Mouse (Mus musculus): ENCODE results near the gene Canx.
"Not testable (repeated sequence)": the region's sequence is repeated elsewhere in the genome, so short reads cannot be mapped to it uniquely, and the experiment has no call there.

Gene Canx

DNA sequence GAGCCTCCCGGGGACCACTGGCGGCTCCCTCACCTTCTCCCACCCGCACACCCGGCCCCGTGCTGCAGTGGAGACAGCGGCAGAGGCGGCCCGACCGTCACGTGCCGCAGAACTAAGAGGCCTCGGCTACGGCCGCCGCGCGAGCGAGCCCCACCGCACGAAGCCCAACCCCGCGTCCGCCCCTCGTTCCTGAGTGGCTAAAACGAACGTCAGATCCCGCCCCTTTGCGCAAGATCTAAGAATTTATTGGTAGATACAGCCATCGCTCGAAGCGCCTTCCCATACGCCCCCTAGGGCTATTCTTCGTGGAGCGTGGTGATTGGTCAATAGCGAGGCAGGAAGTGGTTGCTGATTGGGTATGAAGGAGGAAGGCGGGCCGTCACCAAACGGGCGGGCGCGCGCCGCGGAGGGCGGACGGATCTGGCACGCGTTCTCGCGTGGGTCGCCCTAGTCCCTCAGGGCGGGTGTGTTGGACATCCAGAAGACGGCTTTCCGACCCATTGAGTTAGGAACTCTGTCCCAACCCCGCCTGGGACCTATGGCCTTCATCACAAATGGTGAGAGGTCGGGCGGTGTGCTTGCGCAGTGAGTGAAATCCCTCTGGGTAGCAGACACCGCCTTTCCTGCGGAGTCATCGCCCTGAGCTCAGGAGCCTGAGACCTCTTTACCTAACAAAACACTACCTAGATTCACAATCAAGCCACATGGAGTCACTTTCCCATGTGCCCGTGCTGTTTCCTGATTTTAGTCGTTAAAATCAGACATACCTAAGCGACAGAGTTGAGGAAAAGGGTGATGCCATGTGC is at the start of gene Canx:
Gene Canx (minus strand): TSS at position 178 of the 806 bp plus-strand sequence.
- in situ Hi-C loops (cut with MboI; ENCODE audit: low sequenced_read_pairs) = no loop called here

DNA sequence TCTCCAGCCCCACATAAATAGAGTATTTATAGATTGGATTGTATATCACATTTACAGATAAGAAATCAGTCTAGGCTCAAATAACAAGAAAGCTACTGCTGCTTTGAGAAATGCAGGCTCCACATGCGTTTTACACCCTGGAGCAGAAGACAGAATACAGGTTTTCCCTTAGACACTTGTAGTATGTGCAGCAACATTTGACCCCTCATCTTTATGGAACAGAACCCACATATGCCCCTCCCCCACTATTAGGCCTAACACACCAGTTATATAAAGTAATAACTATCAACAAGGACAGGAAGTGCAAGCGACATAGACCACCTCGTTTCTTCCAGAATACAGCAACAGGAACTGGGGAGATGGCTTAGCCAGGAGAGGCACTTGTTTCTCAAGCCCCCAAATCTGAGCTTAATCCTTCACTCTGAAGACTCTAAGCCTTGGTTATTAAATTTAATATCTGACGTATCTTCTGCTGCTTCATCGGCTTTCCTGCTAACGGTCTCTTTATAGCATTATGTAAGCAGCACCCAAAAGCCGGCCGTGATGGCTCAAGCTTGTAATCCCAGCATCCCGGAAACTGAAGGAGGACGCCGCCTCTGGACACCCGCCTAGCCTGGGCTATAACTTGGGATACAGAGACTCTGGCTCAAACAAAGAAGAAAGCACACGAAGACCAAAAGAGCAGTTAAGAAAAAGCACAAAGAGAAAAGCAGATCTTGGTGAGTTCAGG is 49.0 kb upstream of the Canx start:
- in situ Hi-C loops (cut with MboI; ENCODE audit: low sequenced_read_pairs) = no loop called here

DNA sequence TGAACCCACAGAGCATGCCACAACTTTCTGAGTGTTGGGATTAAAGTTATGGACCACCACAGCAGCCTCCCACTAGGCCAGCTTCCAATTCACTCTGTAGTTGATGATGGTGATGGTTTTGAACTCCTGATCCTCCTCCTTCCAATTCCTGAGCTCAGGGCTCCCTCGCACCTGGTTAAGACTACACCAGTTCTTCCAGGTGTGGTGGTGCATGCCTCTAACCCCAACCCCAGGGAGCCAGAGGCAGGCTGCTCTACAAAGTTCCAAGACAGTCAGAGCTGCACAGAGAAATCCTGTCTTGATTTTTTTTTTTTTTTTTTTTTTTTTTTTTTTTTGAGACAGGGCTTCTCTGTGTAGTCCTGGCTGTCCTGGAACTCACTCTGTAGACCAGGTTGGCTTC is 48.1 kb upstream of the Canx start:
- in situ Hi-C loops (cut with MboI; ENCODE audit: low sequenced_read_pairs) = no loop called here

DNA sequence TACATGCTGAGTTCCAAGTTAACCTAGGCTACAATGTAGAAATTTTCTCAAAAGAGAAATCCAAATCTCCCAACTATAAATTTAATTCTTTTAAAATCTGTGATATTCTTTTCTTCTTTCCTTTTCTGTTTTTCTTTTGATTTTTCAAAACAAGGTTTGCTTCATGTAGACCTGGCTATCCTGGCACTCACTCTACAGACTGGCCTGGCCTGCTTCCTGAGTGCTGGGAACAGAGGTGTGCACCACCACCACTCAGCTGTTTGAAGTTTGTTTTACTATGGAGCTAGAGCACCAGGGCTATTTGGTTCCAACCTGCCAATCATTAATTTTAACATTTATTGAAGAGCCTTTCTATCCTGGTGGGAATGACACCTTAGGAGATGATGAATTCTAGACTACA is 47.6 kb upstream of the Canx start:
- in situ Hi-C loops (cut with MboI; ENCODE audit: low sequenced_read_pairs) = no loop called here

DNA sequence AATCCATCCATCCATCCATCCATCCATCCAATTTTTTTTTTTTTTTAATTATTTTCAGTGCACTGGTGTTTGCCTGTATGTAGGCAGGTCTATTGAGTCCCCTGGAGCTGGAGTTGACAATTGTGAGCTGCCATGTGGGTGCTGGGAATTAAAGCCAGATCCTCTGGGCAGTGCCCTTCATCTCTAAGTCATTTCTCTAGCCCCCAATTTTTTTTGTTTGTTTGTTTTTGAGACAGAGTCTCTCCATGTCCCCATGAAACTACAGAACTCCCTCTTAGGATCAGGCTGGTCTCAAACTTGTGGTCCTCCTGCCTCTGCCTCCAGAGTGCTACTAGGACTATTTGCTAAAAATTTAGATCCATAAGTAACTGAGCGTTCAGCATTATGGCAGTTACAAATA is 46.4 kb upstream of the Canx start:
- in situ Hi-C loops (cut with MboI; ENCODE audit: low sequenced_read_pairs) = no loop called here

DNA sequence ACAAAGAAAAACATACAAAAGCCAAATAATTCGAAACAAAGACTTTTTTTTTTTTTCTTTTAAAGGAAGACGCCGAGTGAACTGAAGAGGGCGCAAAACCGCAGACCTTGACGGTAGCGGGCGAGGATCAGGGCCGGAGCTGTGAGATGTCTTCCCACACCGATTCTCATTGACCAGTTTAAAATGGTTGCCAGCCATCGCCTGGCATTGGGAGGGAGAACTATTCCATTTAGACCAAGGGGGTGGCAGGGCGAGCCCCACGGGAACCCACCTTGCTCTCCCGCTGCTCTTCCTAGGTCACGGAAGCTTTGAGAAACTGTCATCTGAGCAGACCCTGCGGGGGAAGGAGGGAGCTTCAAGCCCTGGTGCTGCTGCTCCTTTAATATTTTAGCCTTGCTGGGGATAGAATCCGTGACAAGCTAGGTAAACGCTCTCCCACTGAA is 45.9 kb upstream of the Canx start:
- in situ Hi-C loops (cut with MboI; ENCODE audit: low sequenced_read_pairs) = no loop called here

DNA sequence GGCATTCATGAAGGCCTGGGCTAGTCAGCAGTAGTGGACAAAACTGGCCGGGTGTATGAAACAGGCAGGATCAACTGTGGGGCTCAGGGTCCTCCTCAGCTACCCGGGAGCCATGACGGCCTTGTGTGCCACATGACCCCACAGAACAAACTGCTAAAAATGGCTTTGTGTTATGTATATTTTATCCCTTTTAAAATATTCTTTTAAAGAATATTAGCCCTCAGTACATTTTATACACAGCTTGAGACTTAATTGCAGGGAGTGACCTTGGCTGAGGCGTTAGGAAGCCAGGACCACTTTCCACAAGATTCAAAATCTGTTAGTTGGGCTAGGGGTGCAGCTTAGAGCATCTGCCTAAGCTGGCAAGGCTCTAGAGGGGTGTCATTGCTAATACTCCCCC is 45.5 kb upstream of the Canx start:
- in situ Hi-C loops (cut with MboI; ENCODE audit: low sequenced_read_pairs) = no loop called here

DNA sequence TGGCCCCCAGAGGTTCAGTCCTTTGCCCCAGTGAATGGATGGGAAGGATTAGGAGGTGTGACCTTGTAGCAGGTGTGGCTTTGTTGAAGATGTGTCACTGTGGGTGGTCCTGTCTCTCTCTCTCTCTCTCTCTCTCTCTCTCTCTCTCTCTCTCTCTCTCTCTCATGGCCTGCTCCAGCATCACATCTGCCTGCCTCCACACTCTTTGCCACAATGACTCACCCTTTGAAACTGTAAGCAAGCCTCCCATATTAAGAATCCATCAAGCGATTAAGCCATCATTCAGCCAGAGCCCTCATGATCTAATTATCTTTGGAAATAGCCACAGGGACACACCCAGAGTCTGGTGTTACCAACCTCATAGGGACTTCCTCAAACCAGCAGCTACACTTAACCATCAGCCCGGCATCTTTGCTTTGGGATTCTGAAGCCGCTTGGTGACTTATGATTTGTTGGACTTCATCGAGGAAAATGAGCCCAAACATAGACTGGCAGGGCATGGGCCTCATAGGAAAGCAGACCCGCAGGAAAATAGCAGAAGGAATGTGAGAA is 44.0 kb upstream of the Canx start:
- in situ Hi-C loops (cut with MboI; ENCODE audit: low sequenced_read_pairs) = no loop called here

DNA sequence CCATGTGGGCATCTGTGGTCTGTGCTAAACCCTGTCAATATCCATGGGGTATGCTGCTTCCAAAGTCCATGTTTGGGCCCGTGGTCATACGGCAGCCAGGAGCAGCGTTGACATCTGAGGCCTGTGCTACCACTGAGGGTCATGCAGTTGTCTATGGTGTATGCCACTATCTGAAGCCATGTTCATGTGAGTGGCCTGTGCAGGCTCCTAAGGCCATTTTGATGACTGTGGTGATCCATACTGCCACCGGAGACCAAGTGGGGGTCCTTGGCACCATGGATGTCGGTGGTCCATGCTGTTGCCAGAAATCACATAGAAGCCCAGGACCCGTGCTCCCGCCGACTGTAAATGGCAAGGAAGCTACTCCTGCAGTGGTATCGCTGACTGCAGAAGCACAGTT is 42.1 kb upstream of the Canx start:
- in situ Hi-C loops (cut with MboI; ENCODE audit: low sequenced_read_pairs) = no loop called here

DNA sequence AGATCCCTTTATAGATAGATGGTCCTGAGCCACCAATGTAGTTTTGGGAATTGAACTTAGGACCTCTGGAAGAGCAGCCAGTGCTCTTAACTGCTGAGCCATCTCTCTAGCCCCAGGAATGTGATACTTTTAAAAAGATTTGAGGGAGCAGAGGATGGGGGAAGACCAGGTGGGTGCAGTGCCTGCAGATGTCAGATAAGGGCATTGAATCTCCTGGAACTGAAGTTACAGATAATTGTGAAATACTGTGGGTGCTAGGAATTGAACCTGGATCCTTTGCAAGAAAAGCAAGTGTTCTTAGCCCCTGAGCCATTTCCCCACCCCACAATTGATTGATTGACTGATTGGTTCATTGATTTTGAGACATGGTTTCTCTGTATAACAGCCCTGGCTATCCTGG is 39.8 kb upstream of the Canx start:
- in situ Hi-C loops (cut with MboI; ENCODE audit: low sequenced_read_pairs) = no loop called here

DNA sequence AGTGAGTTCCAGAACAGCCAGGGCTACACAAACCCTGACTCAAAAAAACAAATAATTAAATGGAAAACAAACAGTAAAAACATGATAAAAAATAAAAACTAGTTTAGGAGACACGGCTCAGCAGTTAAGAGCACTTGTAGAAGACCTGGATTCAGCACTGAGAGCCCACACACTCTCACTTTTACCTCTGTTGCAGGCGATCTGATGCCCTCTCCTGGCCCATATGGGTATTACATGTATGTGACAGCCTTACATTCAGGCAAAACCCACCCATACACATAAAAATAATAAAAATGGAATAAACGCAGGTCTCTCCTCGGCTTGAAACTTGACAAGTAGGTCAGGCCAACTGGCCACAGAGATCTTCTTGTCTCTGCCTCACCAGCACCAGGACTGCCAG is 39.1 kb upstream of the Canx start:
- in situ Hi-C loops (cut with MboI; ENCODE audit: low sequenced_read_pairs) = no loop called here

DNA sequence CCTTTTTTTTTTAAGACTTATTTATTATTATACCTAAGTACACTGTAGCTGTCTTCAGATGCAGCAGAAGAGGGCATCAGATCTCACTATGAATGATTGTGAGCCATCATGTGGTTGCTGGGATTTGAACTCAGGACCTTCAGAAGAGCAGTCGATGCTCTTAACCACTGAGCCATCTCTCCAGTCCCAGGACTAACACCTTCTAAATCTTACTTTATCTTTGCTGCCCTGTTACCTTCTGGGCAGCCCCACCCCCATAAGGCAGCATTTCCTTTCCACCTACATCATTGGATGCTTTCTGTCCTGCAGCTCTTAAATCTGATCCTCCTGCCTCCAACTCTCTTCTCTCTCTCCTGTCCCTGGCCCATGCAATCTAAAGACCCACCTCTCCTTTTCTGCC is 35.8 kb upstream of the Canx start:
- in situ Hi-C loops (cut with MboI; ENCODE audit: low sequenced_read_pairs) = not testable (repeated sequence)

DNA sequence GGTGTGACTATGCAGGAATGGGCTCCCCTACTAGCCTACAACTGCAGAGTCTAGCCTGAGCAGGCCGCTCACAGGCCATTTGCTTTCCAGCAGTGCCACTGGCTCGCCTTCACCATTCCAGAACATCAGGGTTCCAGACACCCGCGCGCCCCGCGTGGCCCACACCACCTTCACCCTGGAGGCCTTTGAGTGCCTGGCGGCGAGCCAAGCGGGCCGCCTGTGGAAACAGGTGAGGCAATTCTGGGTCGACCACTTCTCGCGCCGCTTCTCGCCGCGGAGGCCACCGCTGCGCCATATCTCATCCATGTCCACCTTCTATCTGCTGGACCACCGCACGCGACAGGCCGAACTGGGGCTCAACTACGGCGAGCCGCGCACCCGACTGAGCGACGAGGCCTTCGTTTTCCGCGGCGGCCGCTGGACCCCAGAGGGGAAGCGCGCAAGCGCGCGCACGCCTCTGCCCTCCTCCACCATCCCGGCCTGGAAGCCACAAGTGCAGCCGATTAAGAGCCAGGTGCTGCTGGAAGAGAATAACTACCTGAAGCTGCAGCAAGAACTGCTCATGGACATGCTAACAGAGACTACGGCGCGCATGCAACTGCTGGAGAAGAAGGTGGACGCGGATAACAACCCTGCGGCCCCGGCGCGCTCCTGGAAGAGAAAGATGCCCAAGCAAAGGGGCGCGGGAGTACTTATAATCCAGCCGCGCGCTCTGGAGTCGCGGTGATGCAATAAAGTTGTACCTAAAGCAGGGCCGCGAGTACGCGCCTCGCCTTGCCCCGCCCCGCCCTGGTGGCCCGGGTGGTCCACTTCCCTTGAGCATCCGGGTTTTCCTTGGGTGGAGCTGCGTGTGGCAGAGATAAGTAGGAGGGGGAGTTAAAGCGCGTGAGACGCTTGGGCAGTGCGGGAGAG is 33.7 kb upstream of the Canx start:
- in situ Hi-C loops (cut with MboI; ENCODE audit: low sequenced_read_pairs) = no loop called here

DNA sequence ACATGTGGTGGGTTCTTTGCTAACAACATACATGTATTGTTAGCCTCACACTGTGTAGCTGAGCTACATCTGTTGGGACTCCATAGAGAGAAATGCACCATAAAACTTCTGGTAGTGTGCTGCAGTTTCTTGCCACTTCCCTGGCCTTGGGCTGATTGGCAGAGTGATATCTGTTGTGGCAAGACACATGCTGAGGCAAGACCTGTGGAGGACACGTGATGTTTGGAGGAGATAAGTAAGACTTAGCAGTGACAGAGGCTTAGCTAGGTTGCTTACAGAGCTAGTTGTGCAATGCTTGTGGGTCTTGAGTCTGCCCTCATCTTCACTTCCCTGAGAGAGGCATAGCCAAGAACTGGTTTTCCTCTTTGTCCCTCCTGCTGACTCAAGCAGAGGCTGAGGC is 29.9 kb upstream of the Canx start:
- in situ Hi-C loops (cut with MboI; ENCODE audit: low sequenced_read_pairs) = no loop called here

DNA sequence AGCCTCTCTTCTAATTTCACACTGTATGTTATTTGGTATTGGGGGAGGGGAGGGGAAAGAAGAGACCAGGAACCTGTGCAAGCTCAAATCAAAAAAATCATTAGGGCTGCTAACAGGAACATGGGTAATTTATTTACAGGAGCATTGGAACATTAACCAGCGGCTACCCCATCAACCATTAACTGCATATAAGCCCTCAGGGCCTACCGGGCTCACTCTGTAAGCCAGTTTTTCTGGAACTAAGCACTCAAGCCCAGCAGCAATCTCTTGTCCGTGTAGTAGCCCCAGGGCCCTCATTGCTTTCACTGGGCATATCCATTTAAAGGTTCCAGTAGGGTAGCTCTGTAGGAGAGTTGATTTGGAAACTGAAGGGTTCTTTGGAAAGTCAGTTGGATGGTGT is 29.4 kb upstream of the Canx start:
- in situ Hi-C loops (cut with MboI; ENCODE audit: low sequenced_read_pairs) = no loop called here

DNA sequence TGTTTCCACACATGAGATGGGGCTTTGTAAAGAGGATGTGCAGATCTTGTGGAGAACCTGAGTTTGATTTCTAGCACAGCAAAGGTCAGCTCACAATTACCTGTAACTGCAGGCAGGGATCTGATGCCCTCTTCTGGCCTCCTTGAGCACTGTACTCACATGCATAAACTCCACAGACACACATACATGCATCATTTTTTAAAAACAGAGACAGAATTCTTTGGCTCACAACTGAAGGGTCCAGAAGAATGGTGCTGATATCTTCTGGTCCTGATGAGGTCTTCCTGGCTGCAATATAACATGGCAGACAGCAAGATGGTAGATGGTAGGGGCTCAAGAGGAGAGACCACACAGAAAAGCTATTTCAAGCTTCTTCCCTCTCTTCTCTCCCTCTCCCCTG is 28.7 kb upstream of the Canx start, which contains the start of gene Cby3:
Gene Cby3 (plus strand): TSS at position 301 of the 400 bp plus-strand sequence.
- in situ Hi-C loops (cut with MboI; ENCODE audit: low sequenced_read_pairs) = no loop called here

DNA sequence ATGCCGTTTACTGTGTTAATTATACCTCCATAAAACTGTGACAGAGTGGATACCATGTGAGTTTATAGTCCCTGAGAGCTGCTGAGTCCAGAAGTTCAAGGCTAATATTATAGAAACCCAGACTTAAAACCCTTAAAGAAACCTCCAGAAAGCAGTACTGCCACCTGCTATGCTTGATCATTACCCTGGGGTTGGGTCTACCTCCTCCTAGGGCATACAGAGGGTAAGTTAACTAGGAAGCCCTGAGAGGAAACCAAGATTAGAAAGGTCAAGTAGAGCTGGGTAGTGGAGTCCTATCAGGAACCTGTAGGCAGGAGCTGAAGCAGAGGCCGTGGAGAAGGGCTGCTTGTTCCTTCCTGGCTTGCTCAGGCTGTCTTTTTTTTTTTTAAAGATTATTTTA is 26.7 kb upstream of the Canx start:
- in situ Hi-C loops (cut with MboI; ENCODE audit: low sequenced_read_pairs) = no loop called here

DNA sequence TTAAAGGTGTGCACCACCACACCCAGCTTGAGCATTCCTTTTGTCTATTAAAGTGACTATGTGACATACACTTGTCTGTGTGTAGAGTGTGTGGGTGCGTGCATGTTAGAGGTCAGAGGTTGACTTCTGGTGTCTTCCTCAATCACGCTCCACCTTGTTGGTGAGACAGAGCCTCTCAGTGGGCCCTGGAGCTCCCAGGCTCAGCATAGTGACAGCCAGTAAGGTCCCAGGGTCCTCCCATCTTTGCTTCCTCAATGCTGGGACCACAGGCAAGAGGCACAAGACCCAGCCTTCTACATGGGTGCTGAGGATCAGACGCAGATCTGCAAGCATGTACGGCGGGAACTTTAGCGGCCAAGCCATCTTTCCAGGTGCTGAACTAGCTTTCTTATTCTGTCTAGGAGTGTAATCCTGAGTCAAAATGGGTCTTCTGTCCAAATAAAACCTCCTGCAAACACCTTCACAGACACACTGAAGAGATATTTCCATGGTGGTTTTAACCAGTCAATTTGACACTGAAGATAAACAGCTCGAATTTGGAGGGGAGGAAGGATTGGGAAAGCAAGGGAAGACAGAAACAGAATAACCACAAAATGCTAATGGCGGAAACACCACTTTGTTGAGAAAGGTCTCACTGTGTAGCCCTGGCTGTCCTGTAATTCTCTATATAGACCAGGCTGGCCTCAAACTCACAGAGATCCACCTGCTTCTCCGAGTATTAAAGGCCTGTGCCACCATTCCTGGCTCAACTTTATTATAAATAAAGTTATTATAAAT is 21.0 kb upstream of the Canx start:
- in situ Hi-C loops (cut with MboI; ENCODE audit: low sequenced_read_pairs) = no loop called here

DNA sequence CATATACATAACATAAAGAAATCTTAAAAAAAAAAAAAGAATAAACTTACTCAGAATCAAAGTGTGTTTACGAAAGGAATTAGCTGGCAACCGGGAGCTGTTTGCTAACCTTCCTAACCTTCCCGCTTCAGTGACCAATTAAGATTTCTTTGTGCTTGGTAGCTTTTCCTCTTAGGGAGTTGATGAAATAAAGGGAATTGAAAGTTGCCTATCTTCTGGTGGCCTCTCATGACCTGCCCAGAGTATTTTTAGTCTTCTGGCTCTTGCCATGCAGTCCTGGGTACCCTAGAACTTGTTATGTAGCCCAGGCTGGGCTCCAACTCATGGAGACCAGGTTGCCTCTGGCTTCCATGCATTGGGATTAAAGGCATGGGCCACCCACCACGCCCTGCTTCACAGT is 20.0 kb upstream of the Canx start:
- in situ Hi-C loops (cut with MboI; ENCODE audit: low sequenced_read_pairs) = no loop called here

DNA sequence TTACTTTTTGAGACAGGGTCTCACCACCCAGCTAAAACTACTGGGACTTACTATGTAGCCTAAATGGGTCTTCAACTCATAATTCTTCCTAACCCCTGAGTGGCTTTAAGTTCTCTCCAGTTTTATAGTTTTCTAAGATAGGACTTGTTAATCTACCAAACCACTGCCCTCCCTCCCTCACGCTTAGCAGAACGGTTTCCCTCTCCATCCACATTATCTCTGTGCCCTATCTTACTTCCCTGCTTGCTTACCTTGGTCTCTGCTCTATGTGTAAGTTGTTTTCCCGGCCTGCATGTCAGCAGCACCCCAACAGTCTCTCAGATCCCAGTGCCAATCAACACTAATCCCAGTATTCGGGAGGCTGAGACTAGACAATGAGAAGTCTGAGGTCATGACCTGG is 11.4 kb upstream of the Canx start:
- in situ Hi-C loops (cut with MboI; ENCODE audit: low sequenced_read_pairs) = no loop called here

Measured in CH12F3 (cell line).